Mouse (Mus musculus) stomach, embryonic 16.5 days (tissue): ENCODE measurements at regions not wholly inside any gene's neighbourhood (a gene's known extent, or its start where the extent isn't known, plus 50 kb on each side); places are given as distances from the start of the nearest gene placed in this dataset.

ENCODE experiments used
- ATAC-seq: fragments of 200-750 bp; cut with Nextera tagmentation; 2 replicates; pipeline ENCODE4 v1.8.0; 2017; ENCODE audit warnings: moderate number of reproducible peaks, moderate TSS enrichment; ENCODE audit not compliant: insufficient read depth, low FRiP score
- H3K27ac ChIP-seq: fragments of 300-500 bp; sonication (generic); 2 replicates; pipeline ENCODE4 v1.5.1; 2014; ENCODE audit warnings: low read length
- H3K27me3 ChIP-seq: fragments of 300-500 bp; sonication (generic); 2 replicates; pipeline ENCODE4 v1.6.1; 2014; ENCODE audit warnings: low read length, control low read depth, mixed read lengths; ENCODE audit not compliant: control insufficient read depth, insufficient read depth
- H3K36me3 ChIP-seq: fragments of 300-500 bp; sonication (generic); 2 replicates; pipeline ENCODE4 v1.6.1; 2014; ENCODE audit warnings: low read length; ENCODE audit not compliant: control insufficient read depth, insufficient read depth
- H3K4me1 ChIP-seq: fragments of 300-500 bp; sonication (generic); 2 replicates; pipeline ENCODE4 v1.6.1; 2014; ENCODE audit warnings: low read length, control low read depth, mixed read lengths; ENCODE audit not compliant: control insufficient read depth, insufficient read depth
- H3K4me2 ChIP-seq: fragments of 300-500 bp; sonication (generic); 2 replicates; pipeline ENCODE4 v1.6.1; 2014; ENCODE audit warnings: low read depth, low read length, mixed read lengths
- H3K4me3 ChIP-seq: fragments of 300-500 bp; sonication (generic); replicated peaks from 2 replicates; pipeline ENCODE4 v1.5.1; 2014; ENCODE audit warnings: mild to moderate bottlenecking, low read length
- H3K9ac ChIP-seq: fragments of 300-500 bp; sonication (generic); 2 replicates; pipeline ENCODE4 v1.6.1; 2014; ENCODE audit warnings: low read length
- H3K9me3 ChIP-seq: fragments of 300-500 bp; sonication (generic); replicated peaks from 2 replicates; pipeline ENCODE4 v1.6.1; 2016; ENCODE audit warnings: low read length, control low read depth; ENCODE audit not compliant: control insufficient read depth
- WGBS: fragments of 180-500 bp; shearing (Covaris S2); extraction: QIAGEN DNeasy Blood & Tissue Kit; methylation state at CpG from one replicate; pipeline ENCODE4 v1.1.7; 2014; 5-methylcytosine and 5-hydroxymethylcytosine counted together

GRCm38 (mm10) chr1:166820050-166820449 is 138.4 kb upstream of the Fmo9 start:
- Histone ChIP-seq H3K9me3 (no peaks in the 10 kb centered on the region), H3K27me3 (no peaks in the 10 kb centered on the region), H3K4me2 (no peak overlapping the region), H3K4me3 (no peak overlapping the region), H3K36me3 (no peaks in the 10 kb centered on the region), H3K4me1 (no peaks in the 10 kb centered on the region), H3K27ac (no peak overlapping the region), H3K9ac (no peak overlapping the region)
- ATAC-seq, result no peak
- 85% methylated on average over 5 of the region's 5 CpGs for WGBS

GRCm38 (mm10) chr1:166821146-166821545 is 139.5 kb upstream of the Fmo9 start:
- no peak overlapping the region for H3K4me2 ChIP-seq
- H3K36me3 ChIP-seq, result no peaks in the 10 kb centered on the region
- H3K27ac ChIP-seq, result no peak overlapping the region
- H3K9me3 ChIP-seq, result no peaks in the 10 kb centered on the region
- ATAC-seq, result no peak
- H3K4me3 ChIP-seq, result no peak overlapping the region
- no peak overlapping the region for H3K9ac ChIP-seq
- H3K27me3 ChIP-seq, result no peaks in the 10 kb centered on the region
- no peaks in the 10 kb centered on the region for H3K4me1 ChIP-seq
- 41% methylated on average over 3 of the region's 3 CpGs for WGBS

- Histone ChIP-seq H3K27me3 (no peaks in the 10 kb centered on the region), H3K9me3 (no peaks in the 10 kb centered on the region), H3K27ac (no peak overlapping the region), H3K9ac (no peak overlapping the region), H3K4me3 (no peak overlapping the region), H3K4me1 (no peaks in the 10 kb centered on the region), H3K36me3 (no peaks in the 10 kb centered on the region), H3K4me2 (no peak overlapping the region)
- no peak for ATAC-seq
- WGBS, result 62% methylated on average over 1 of the region's 1 CpGs
Measured at GRCm38 (mm10) chr1:166837299-166837698, 155.7 kb upstream of the Fmo9 start.

GRCm38 (mm10) chr1:166839833-166840232 is 158.2 kb upstream of the Fmo9 start:
- Histone ChIP-seq H3K36me3 (no peaks in the 10 kb centered on the region), H3K27me3 (no peaks in the 10 kb centered on the region), H3K4me3 (no peak overlapping the region), H3K9ac (no peak overlapping the region), H3K27ac (no peak overlapping the region), H3K9me3 (no peaks in the 10 kb centered on the region), H3K4me1 (peaks cover 3% of the 10 kb centered on the region; the same call in 1 of the 2 replicates), H3K4me2 (no peak overlapping the region)
- 39% methylated on average over 7 of the region's 7 CpGs for WGBS
- no peak for ATAC-seq

- ATAC-seq, result no peak; the same call in 1 of the 2 replicates
- Histone ChIP-seq H3K4me3 (peak overlapping the region; percentile 20; the same call in 1 of the 2 replicates), H3K9me3 (no peaks in the 10 kb centered on the region), H3K4me1 (peaks cover 3% of the 10 kb centered on the region; the same call in 1 of the 2 replicates), H3K27me3 (no peaks in the 10 kb centered on the region), H3K36me3 (no peaks in the 10 kb centered on the region), H3K4me2 (peak overlapping the region; percentile 38), H3K9ac (no peak overlapping the region), H3K27ac (no peak overlapping the region)
- WGBS, result 4% methylated on average over 11 of the region's 11 CpGs
Measured at GRCm38 (mm10) chr1:166843397-166843877, 157.8 kb upstream of the Fam78b start.

- H3K4me2 ChIP-seq, result no peak overlapping the region
- 83% methylated on average over 5 of the region's 5 CpGs for WGBS
Measured at GRCm38 (mm10) chr1:166846566-166846965, 154.7 kb upstream of the Fam78b start.

GRCm38 (mm10) chr1:166847233-166847632 is 154.0 kb upstream of the Fam78b start:
- Histone ChIP-seq H3K4me2 (no peak overlapping the region), H3K9ac (no peak overlapping the region), H3K27me3 (no peaks in the 10 kb centered on the region), H3K36me3 (no peaks in the 10 kb centered on the region), H3K4me3 (no peak overlapping the region), H3K4me1 (peaks cover 3% of the 10 kb centered on the region; the same call in 1 of the 2 replicates), H3K27ac (no peak overlapping the region), H3K9me3 (no peaks in the 10 kb centered on the region)
- ATAC-seq, result no peak
- WGBS, result 86% methylated on average over 6 of the region's 6 CpGs

More at GRCm38 (mm10) chr1:166846566-166846965, 154.7 kb upstream of the Fam78b start:
- Histone ChIP-seq H3K9me3 (no peaks in the 10 kb centered on the region), H3K4me1 (peaks cover 3% of the 10 kb centered on the region; the same call in 1 of the 2 replicates), H3K27ac (no peak overlapping the region), H3K36me3 (no peaks in the 10 kb centered on the region), H3K9ac (no peak overlapping the region), H3K4me3 (no peak overlapping the region), H3K27me3 (no peaks in the 10 kb centered on the region)
- no peak for ATAC-seq

GRCm38 (mm10) chr1:166848015-166848535 is 153.1 kb upstream of the Fam78b start:
- H3K27ac ChIP-seq, result no peak overlapping the region
- no peak overlapping the region for H3K9ac ChIP-seq
- no peak overlapping the region for H3K4me2 ChIP-seq
- H3K4me3 ChIP-seq, result no peak overlapping the region
- no peaks in the 10 kb centered on the region for H3K27me3 ChIP-seq
- no peaks in the 10 kb centered on the region for H3K9me3 ChIP-seq
- no peaks in the 10 kb centered on the region for H3K36me3 ChIP-seq
- ATAC-seq, result no peak
- peaks cover 3% of the 10 kb centered on the region; the same call in 1 of the 2 replicates for H3K4me1 ChIP-seq
- WGBS, result 52% methylated on average over 4 of the region's 4 CpGs

- H3K9me3 ChIP-seq, result no peaks in the 10 kb centered on the region
- H3K4me3 ChIP-seq, result no peak overlapping the region
- H3K4me1 ChIP-seq, result no peaks in the 10 kb centered on the region
- no peak overlapping the region for H3K4me2 ChIP-seq
- ATAC-seq, result no peak
- no peak overlapping the region for H3K9ac ChIP-seq
- no peak overlapping the region for H3K27ac ChIP-seq
- H3K27me3 ChIP-seq, result no peaks in the 10 kb centered on the region
- H3K36me3 ChIP-seq, result no peaks in the 10 kb centered on the region
- 83% methylated on average over 4 of the region's 4 CpGs for whole genome bisulfite sequencing
Measured at GRCm38 (mm10) chr1:166855988-166856387, 145.2 kb upstream of the Fam78b start.
